Comparison of ENCODE assay signal across 21 mouse cellular contexts in genomic region chr12:77100482-77100881, GRCm38 (mm10).
DNase-seq lines count a peak whose midpoint lies in the region; ATAC-seq and TF ChIP-seq lines count a peak whose summit lies in the region.
"Had no signal": no experiment of that assay in that cellular context is flagged by ENCODE, and none has a peak within 500 bp of the region (broad histone marks: within the 10 kb centered on the region; RNA-seq: fewer than 3 reads in every experiment).

No protein-coding gene starts in this region.

- H3K4me3 ChIP-seq in MEL (ENCODE audit: control insufficient read depth in 1 of 2, insufficient read depth in 1 of 2, low read depth in 2 of 2, low read length in 2 of 2) = no peak overlapping the region
- no peak overlapping the region for H3K4me3 ChIP-seq in midbrain, embryonic 11.5 days (ENCODE audit: low read depth, low read length)
- no peak overlapping the region for H3K4me3 ChIP-seq in intestine, embryonic 15.5 days (replicated peaks)
- H3K4me3 ChIP-seq: embryonic facial prominence, embryonic 10.5 days; embryonic facial prominence, embryonic 12.5 days; forebrain, embryonic 13.5 days; forebrain, embryonic 15.5 days had no signal

- no peaks in the 10 kb centered on the region for H3K9me3 ChIP-seq in MEL (replicated peaks; ENCODE audit: insufficient read depth, low read length)
- no peaks in the 10 kb centered on the region for H3K9me3 ChIP-seq in midbrain, embryonic 11.5 days (ENCODE audit: control insufficient read depth, low read length)
- H3K9me3 ChIP-seq in intestine, embryonic 15.5 days = no peaks in the 10 kb centered on the region
- H3K9me3 ChIP-seq: embryonic facial prominence, embryonic 10.5 days; embryonic facial prominence, embryonic 12.5 days; forebrain, embryonic 13.5 days; forebrain, embryonic 15.5 days; G1E had no signal

- TF ChIP-seq POLR2A in MEL (IDR thresholded peaks at IDR 0.05; ENCODE audit: control insufficient read depth in 1 of 2, insufficient read depth in 1 of 2, low read depth in 1 of 2, low read length in 2 of 2, poor library complexity in 1 of 2) = no peak

- peak; percentile 62 for DNase-seq in MEL (ENCODE audit: low read depth, low spot score)
- no peak for DNase-seq in heart, adult 9 months (ENCODE audit: low spot score in 2 of 2)
- no peak for DNase-seq in midbrain, embryonic 11.5 days (ENCODE audit: low spot score, missing footprints)
- DNase-seq: adrenal gland, adult 2 months; adrenal gland, postnatal 10 days; adrenal gland, postnatal 25 days; cerebellum, adult 11 months; cerebellum, adult 18-20 months; cerebellum, adult 8-10 months; cerebellum, adult 9-11 months; cerebellum, postnatal 14 days; cerebellum, postnatal 36 days; forebrain, postnatal 0 days had no signal

- TF ChIP-seq CTCF in MEL (IDR thresholded peaks at IDR 0.05 in 2 of 3, conservative IDR thresholded peaks at IDR 0.05 in 1 of 3; ENCODE audit: control insufficient read depth in 1 of 3, insufficient read depth in 1 of 3, low read depth in 2 of 3, low read length in 3 of 3, poor library complexity in 1 of 3, severe bottlenecking in 1 of 3) = no peak

- TF ChIP-seq RAD21 in MEL (IDR thresholded peaks at IDR 0.05; ENCODE audit: low read depth, low read length) = no peak

- H3K9ac ChIP-seq in MEL (ENCODE audit: control insufficient read depth, low read depth, low read length, poor library complexity, severe bottlenecking) = peak overlapping the region; percentile 58
- no peak overlapping the region for H3K9ac ChIP-seq in midbrain, embryonic 11.5 days (ENCODE audit: low read length)
- H3K9ac ChIP-seq in intestine, embryonic 15.5 days = no peak overlapping the region
- H3K9ac ChIP-seq: embryonic facial prominence, embryonic 12.5 days; forebrain, embryonic 13.5 days; forebrain, embryonic 15.5 days; forebrain, postnatal 0 days had no signal

- no peaks in the 10 kb centered on the region for H3K79me2 ChIP-seq in MEL (ENCODE audit: control insufficient read depth, insufficient read depth, low read length, poor library complexity)

- no peaks in the 10 kb centered on the region for H3K27me3 ChIP-seq in MEL (ENCODE audit: control insufficient read depth in 1 of 2, insufficient read depth in 2 of 2, low read length in 2 of 2)
- no peaks in the 10 kb centered on the region for H3K27me3 ChIP-seq in midbrain, embryonic 11.5 days (ENCODE audit: control insufficient read depth, insufficient read depth, low read length)
- no peaks in the 10 kb centered on the region for H3K27me3 ChIP-seq in intestine, embryonic 15.5 days (replicated peaks)
- H3K27me3 ChIP-seq: embryonic facial prominence, embryonic 12.5 days; forebrain, embryonic 13.5 days; forebrain, embryonic 15.5 days had no signal

- 98% methylated on average over 2 of the region's 2 CpGs for WGBS in midbrain, embryonic 11.5 days
- 84% methylated on average over 2 of the region's 2 CpGs for WGBS in intestine, embryonic 15.5 days

- H3K27ac ChIP-seq in MEL (ENCODE audit: control insufficient read depth, low read depth, low read length) = peak overlapping the region; percentile 87
- H3K27ac ChIP-seq in midbrain, embryonic 11.5 days (ENCODE audit: low read depth, low read length) = no peak overlapping the region
- H3K27ac ChIP-seq in intestine, embryonic 15.5 days = no peak overlapping the region
- H3K27ac ChIP-seq: embryonic facial prominence, embryonic 10.5 days; embryonic facial prominence, embryonic 12.5 days; forebrain, embryonic 13.5 days; forebrain, embryonic 15.5 days had no signal

- peaks cover 27 to 42% of the 10 kb centered on the region in 2 experiments for H3K4me1 ChIP-seq in MEL (ENCODE audit: control insufficient read depth in 1 of 2, insufficient read depth in 2 of 2, low read length in 2 of 2)
- no peaks in the 10 kb centered on the region for H3K4me1 ChIP-seq in midbrain, embryonic 11.5 days (ENCODE audit: control insufficient read depth, insufficient read depth, low read length)
- no peaks in the 10 kb centered on the region for H3K4me1 ChIP-seq in intestine, embryonic 15.5 days (replicated peaks)
- H3K4me1 ChIP-seq: embryonic facial prominence, embryonic 10.5 days; embryonic facial prominence, embryonic 12.5 days; forebrain, embryonic 13.5 days; forebrain, embryonic 15.5 days had no signal

- H3K36me3 ChIP-seq in MEL (ENCODE audit: control insufficient read depth in 1 of 2, insufficient read depth in 2 of 2, low read length in 2 of 2) = peaks cover 0 to 52% of the 10 kb centered on the region in 2 experiments; a peak in 2 of 4 replicates
- H3K36me3 ChIP-seq in midbrain, embryonic 11.5 days (ENCODE audit: control insufficient read depth, insufficient read depth, low read length) = no peaks in the 10 kb centered on the region
- H3K36me3 ChIP-seq in intestine, embryonic 15.5 days = no peaks in the 10 kb centered on the region
- H3K36me3 ChIP-seq: embryonic facial prominence, embryonic 10.5 days; embryonic facial prominence, embryonic 12.5 days; forebrain, embryonic 15.5 days; G1E had no signal

- peak; percentile 30; the same call in 1 of the 2 replicates for ATAC-seq in granulocyte monocyte progenitor cell, adult 5-6 weeks (replicated peaks; ENCODE audit: poor library complexity, severe bottlenecking)
- ATAC-seq in megakaryocyte-erythroid progenitor cell, adult 5-6 weeks (replicated peaks; ENCODE audit: low FRiP score, low TSS enrichment, poor library complexity, severe bottlenecking) = 0 out of 2 replicates have a peak, but pooled peaks have one; percentile 22
- ATAC-seq in midbrain, embryonic 11.5 days (ENCODE audit: low FRiP score) = no peak
- ATAC-seq in intestine, embryonic 15.5 days = no peak
- ATAC-seq: forebrain, embryonic 13.5 days; forebrain, embryonic 15.5 days; forebrain, postnatal 0 days had no signal

- no peak for TF ChIP-seq EP300 in MEL (IDR thresholded peaks at IDR 0.05; ENCODE audit: low read depth in 1 of 2, low read length in 2 of 2)

- no peak overlapping the region for H3K4me2 ChIP-seq in midbrain, embryonic 11.5 days
- no peak overlapping the region for H3K4me2 ChIP-seq in intestine, embryonic 15.5 days (replicated peaks)
- H3K4me2 ChIP-seq: embryonic facial prominence, embryonic 12.5 days; forebrain, embryonic 13.5 days; forebrain, embryonic 15.5 days had no signal

TF ChIP-seq in MEL, 35 proteins besides CTCF, POLR2A, EP300 and RAD21:
- TF ChIP-seq USF2 (IDR thresholded peaks at IDR 0.05; ENCODE audit: borderline replicate concordance in 1 of 2, insufficient read depth in 1 of 2, low read depth in 1 of 2, low read length in 2 of 2) (no peak), TAL1 (IDR thresholded peaks at IDR 0.05; ENCODE audit: low read length) (0 out of 2 replicates have a peak, but pooled peaks have one; percentile 13)
TF ChIP-seq in MEL: peak in this region for 1.

Comparison
In these comparisons a context has a peak if more than half of its experiments do, and no peak if none do; other contexts are left out.
1. ATAC-seq: peak in granulocyte monocyte progenitor cell, adult 5-6 weeks (single experiment) and megakaryocyte-erythroid progenitor cell, adult 5-6 weeks (single experiment); none in midbrain, embryonic 11.5 days (single experiment) and intestine, embryonic 15.5 days (single experiment).